Mouse (Mus musculus) left cerebral cortex, postnatal 36 days (tissue): ENCODE data around the gene Phf8. TPM values are rescaled to one million over a fixed set of nuclear protein-coding genes. Genes with fewer than 3 reads are reported as not detected.

Experiments used
- total RNA-seq, 2 experiments: library from RNA; stranded (reverse); gene quantifications; 2 replicates each; pipeline ENCODE4 v1.2.3; 2021

Gene Phf8
- total RNA-seq, 2 experiments from 2014 or later: 25.0 to 35.9 TPM

Other genes starting within 250 kb of the Phf8 start
- gene Fam120c, start 176.5 kb upstream of the Phf8 start, total RNA-seq: 10 to 100 TPM; 41.5 to 42.7 TPM